Mouse (Mus musculus) skeletal muscle tissue, adult 2 months (tissue): Measurements from ENCODE around the gene Map4.
"Not testable (repeated sequence)": the region's sequence is repeated elsewhere in the genome, so short reads cannot be mapped to it uniquely, and the experiment has no call there.

Experiments used
- DNase-seq: peaks from one replicate; pipeline ENCODE4 v3.0.0-alpha.2; 2012; ENCODE audit warnings: low read depth, low spot score

Map4 gene

DNA sequence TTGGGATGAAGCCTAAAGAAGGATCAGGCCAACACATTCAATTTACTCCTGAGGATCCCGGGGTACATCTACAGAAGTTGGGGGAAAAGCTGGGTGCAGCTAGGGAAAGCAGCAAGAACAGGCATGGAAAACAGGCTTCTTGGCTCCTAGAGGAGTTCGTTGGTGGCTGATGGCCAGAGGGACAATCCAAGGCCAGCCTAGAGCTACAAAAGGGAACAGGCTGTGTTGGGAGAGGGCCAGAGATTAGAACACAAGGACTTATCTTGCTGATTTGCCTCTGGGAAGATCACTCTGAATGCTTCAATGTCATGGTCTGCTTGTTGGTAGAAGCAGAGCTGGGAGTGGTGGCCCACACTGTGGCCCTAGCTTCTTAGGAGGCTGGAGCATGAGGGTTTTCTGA lies 13.3 kb upstream of the Map4 start:
- peak; percentile 46 for DNase-seq

DNA sequence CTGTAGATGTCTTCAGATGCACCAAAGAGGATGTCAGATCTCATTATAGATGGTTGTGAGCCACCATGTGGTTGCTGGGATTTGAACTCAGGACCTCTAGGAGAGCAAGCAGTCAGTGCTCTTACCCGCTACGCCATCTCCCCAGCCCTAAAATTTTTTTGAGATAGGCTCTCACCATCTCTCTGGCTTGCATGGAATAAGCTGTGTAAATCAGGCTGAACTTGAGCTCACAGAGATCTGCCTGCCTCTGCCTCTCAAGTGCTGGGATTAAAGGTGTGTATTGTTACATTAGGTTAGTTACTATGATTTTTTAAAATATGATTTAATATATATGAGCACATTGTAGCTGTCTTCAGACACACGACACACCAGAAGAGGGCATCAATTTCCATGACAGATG lies 2.1 kb upstream of the Map4 start:
- no peak for DNase-seq

GRCm38 (mm10) chr9:109930063-109930462 lies 1.2 kb upstream of the Map4 start:
- no peak for DNase-seq

DNA sequence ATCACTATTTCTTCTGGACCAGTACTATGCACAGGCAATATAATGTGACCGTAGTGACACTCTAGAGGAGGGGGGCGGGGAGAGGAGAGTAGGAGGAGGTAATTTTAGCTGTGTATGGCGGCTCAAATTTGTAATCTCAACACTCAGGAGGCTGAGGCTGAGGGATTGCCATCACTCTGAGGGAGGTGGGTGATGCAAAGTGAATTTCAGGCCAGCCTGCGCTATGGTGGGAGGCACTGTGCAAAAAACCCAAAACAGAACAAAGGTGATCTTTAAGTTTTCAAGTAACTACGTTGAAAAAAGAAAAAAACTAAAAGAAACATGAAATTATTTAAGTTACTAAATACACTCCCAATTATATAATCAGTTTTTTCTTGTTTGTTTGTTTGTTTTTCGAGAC lies 508 bp upstream of the Map4 start:
- no peak for DNase-seq

DNA sequence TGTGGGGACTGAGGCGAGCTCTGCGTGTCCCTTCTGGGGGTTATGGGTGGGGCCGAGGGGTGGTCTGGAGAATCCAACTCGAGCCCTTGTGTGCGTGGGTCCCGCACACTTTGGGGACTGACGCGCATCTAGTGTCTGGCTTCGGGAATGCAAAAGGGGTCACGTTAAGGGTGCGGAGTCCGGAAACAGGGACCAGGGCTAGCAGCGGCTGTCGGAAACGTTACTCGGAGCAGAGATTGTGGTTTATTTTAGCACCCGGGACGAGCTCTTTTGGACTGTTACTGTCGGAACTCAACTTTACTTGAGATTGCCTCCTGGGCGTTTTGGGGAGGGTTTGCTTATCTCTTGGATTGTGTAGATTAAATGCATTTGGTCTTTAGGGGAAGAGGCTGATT lies 1.1 kb downstream of the Map4 start:
- peak; percentile 38 for DNase-seq

DNA sequence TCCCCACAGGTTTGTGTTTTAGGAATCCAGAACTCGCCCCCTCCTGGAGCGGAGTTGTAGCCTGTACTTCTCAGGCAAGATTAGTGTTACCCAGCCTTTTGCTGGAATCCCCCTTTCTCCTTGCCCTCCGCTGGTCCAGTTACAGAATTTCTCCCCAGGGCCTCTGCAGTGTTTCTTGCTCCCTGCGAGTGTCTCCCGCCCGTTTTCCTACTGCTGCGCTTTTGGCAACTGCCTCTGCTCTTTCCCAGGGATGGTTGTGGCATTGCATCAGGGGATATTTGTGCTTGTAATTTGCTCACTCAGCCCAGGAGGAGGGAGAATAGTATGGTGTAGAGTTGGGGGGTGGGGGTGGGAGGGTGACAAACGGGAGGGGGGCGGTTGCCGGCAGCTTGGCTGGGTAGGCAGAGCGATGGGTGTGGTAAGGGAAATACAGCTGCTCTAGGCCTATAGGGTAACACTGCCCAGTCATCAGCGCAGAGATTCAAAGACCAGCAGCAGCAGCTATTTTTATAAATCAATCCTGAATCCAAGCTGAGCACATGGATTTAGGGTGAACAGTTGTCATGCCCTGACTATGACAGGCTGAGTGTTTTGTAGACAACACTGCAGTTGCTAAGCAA lies 1.6 kb downstream of the Map4 start:
- peak; percentile 88 for DNase-seq

DNA sequence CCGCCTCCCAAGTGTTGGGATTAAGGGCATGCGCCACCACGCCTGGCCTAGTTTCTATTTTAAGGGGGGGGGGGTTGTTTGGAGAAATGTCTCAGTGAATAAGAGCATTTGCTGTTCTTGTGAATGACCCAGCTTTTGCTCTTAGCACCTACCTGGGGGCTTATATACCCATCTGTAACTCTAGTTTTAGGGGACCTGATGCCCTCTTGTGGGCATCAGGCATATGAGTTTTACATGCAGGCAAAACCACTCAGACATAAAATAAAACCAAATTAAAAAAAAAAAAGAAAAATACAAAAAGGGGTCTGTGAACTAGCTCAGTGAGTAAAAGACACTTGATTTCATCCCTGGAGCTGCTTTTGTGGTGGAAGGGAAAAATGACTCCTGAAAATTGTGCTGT lies 8.1 kb downstream of the Map4 start:
- no peak for DNase-seq

DNA sequence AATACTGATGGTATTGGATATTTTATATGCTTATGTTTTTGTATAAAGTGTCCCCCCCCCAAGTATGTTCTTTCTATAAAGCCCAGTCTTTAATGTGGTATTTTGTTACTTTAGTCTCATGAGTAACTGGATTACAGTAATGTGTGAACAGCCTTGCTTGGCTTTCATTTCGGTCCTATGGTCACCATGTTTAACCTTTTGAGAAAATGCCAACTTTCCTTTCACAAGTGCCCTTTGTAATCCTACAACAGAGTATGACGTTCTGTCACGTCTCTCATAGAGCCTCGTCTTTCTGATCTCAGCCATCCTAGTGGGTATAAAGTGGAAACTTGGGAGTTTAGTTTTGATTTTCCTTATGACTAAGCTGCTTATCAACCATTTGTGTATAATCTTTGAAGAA lies 11.5 kb downstream of the Map4 start:
- DNase-seq, result no peak

DNA sequence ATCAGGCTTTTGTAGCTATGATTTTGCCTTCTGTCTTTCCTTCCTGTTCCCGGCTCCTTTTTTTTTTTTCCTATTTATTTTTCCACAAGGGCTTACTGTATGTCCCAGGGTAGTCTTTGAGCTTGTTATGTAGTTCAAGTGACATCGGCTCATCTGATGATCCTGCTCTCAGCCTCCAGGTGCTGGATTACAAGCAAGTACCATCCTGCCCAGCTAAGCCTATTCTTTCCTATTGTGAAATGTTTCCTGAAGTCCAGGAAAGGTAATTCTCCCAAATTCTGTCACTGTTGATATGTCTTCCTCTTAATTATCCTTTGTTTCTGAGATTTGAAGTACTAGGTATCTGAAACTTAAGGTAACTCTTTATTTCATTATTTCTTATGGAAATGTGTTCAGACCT lies 13.5 kb downstream of the Map4 start:
- no peak for DNase-seq

DNA sequence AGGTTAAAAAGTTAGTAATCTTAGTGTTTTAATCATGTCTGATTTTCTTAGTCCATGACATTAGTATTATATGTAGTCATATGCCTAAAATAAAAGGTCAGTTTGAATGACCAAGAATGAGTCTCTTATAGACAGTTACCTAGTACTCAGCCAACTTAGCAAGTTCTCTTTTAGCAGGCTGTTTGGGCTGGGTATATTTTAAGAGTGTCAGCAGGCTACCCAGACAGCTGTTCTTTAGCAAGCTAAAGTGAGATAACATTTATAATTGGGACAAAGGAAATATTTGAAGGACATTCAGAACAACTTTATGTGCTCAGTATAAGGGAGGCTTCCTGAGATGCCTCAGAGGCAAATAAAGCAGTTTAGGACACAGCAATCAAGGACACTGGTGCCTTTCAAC lies 17.3 kb downstream of the Map4 start:
- no peak for DNase-seq

- DNase-seq, result no peak
These were observed 18.5 kb downstream of the Map4 start for GRCm38 (mm10) chr9:109949801-109950200.

- DNase-seq, result no peak
These were observed 22.3 kb downstream of the Map4 start for GRCm38 (mm10) chr9:109953538-109953937.

- DNase-seq, result no peak
These were observed 23.4 kb downstream of the Map4 start for GRCm38 (mm10) chr9:109954631-109955030.

DNA sequence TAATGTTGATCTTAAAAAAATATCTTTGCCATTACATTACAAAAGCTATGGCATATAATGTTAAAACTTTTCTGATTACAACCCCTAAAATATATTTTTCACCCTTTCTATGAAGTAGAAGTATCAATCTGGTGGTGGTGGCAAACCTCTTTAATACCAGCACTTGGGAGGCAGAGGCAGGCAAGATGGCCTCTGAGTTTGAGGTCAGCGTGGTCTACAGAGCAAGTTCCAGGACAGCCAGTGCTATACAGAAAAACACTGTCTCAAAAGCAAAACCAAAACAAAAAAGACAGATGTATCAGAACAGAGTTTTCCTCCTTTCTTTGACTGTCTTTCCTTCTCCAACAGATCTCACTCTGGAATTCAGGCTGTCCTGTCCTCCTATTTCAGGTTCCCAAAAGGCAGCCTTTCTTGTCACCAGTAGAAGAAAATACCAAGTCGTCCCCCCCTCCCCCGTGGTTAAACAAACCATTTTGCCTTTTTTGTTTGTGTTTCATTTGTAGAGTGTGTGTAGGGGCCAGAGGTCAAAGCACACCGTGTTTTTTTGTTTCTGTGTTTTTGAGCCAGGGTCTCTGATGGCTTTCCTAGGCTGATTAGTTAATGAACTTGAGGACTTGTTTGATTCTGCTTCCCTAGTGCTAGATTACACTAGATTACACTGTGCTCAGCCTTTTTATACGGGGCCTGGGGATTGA lies 28.3 kb downstream of the Map4 start:
- DNase-seq, result no peak

DNA sequence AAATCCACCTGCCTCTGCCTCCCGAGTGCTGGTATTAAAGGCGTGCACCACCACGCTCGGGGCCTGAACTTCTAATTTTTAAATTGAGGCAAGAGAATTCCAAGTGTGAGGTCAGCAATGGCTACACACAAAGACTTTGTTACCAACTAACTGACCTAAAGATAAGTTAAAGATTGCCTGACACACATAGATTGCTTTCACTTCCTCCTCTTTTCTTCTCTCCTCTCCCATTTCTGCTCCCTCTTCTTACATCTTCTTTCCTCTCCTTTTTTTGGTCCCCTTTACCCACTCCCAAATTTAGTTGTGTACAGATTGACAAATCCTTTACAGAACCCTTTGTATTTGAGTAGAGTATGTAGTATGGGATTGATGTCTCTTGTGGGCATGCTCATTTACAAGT lies 29.3 kb downstream of the Map4 start:
- no peak for DNase-seq

DNA sequence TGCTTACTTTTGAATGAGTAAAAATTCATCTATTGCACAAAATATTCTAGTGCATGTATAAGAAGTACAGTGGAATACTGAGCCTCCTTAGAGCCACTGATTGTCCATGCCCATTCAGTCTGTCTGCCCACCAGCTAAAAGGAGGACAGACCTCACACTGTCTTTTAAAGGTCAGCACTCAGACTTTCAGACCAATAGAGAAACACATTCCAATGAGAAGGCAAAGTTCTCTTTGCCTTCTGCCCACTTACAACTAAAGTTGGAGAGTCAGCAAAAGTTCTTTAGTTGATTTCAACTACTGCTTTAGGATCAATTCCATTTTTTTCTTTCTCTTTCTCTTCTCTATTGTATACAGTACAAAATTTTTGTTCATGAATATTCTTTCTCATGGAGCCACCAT lies 33.5 kb downstream of the Map4 start:
- no peak for DNase-seq

DNA sequence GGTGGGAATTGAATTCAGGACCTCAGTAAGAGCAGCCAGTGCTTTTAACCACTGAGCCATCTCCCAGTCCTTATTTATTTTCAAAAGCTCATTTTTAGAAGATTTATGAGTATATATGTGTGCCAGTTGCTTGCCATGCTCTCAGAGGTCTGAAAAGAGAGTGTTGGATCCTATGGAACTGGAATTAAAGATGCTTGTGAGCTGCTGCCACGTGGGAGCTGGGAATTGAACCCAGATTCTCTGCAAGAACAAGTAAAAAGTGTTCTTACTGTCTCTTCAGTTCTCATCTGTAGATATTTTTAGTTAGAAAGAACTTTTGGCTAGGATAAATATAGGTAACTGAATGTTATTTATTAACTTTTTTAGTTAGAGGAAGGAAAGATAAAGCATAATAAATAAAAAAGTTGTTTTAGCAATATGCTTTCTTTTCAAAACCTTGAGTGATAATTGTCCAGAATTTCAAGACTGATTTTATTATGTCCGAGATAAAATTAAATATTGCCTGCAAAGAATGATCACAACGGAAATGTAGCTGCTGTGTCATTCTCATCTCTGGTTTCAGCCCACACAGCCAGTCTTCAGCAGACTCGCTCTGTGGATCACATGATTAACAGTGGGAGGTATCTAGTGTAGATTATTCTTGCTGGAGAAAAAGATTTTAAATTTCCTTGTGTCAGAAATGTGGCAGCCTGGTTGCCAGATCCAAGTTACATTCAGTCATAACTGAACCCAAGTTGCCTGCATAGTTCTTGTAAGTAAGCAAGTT lies 37.3 kb downstream of the Map4 start:
- peak; percentile 48 for DNase-seq

- no peak for DNase-seq
These were observed 37.9 kb downstream of the Map4 start for GRCm38 (mm10) chr9:109969181-109969580.

- DNase-seq, result no peak
These were observed 38.6 kb downstream of the Map4 start for GRCm38 (mm10) chr9:109969792-109970336.

DNA sequence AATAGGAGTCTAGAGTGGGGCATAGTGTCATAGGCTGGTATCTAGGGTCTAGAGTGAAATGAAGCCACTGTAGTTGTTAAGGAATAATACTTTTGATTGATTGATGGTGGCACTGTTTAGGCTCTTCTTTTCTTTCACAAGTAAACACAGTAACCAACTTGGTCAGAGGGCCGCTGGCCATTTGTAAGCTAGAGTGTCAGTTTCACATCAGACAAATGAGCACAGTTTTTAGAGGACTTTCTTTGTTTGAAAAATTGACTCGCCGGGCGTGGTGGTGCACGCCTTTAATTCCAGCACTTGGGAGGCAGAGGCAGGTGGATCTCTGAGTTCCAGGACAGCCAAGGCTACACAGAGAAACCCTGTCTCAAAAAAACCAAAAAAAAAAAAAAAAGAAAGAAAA lies 40.5 kb downstream of the Map4 start:
- DNase-seq, result not testable (repeated sequence)

GRCm38 (mm10) chr9:109980223-109980622 lies 49.0 kb downstream of the Map4 start:
- DNase-seq, result not testable (repeated sequence)

DNA sequence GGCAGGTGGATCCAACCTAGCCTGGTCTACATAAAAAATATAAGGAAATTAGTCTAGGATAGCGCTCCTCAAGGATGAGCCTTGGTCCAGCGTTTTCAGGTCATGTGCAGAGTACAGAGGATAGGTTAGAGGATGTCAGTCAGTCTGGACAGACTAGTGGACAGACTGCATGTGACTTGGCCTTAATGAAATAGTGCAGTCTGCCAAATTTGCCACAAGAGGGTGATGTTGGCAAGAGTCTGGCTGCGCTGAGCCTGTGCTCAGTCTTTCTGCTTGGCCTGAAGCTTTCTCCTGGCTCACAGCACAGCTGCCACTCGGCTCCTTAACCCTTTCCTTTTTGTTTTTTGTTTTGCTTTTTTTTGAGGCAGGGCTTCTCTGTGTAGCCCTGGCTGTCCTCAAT lies 54.2 kb downstream of the Map4 start:
- peak; percentile 76 for DNase-seq

DNA sequence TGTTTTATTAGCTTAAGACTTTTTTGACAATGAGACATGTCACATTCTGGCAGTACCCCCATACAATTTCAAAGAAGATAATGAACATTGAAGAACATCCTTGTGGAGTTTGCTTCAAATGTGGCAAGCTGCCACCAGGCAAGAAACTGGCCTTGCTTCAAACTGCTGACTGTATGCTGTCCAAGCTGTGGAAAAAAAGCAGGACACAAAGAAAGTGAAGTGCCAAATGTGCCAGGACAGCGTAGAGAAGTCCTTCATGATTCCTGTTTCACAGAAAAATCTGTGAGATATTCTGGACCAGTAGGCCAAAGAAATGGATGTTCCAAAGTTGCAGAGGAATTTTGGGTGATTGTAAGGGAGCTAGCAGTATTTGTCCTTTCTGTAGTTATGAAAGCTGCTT lies 57.8 kb downstream of the Map4 start:
- DNase-seq, result peak; percentile 25
